Mouse (Mus musculus): Measurements from ENCODE around the gene Gkn1. TPM values are rescaled to one million over a fixed set of nuclear protein-coding genes. Genes with fewer than 3 reads are reported as not detected.

The Gkn1 gene
- total RNA-seq (2014; rRNA removed), result not detected in 2 replicates
- not detected in 2 replicates for polyA plus RNA-seq (2015; fragmentation: Nextera tagmentation; extraction: Ambion mirVana)

DNA sequence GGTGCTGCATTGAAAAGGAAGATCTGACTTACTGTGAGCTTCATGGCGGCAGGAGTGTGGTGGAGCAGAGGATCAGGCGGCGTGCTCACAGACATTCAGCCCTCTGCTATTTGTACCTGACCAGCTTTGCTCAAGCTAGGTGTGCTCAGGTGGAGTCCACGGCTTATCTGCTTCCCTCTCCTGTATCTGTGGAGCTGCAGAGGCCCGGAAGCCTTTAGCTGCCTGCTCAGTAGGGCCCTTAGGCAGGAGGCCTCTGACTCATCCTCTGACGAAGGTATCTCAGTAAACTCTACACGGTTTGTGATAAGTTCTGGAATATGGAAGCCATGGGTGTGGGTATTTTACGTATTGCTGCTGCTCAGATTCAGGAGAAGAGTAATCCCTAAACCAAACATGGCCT lies at the start of gene Gkn1:
TSS of gene Gkn1 (minus strand) at position 114 of the 400 bp plus-strand sequence.
- no peak within 1 kb of the TSS for H3K27ac ChIP-seq (ENCODE audit: low read depth, low read length)
- WGBS, result 90% methylated on average over 8 of the region's 8 CpGs
- H3K27me3 ChIP-seq (ENCODE audit: insufficient read depth, low read length), result no peaks in the 10 kb centered on the region
- no peak for DNase-seq
- H3K4me1 ChIP-seq (ENCODE audit: insufficient read depth), result no peaks in the 10 kb centered on the region
- H3K4me2 ChIP-seq (ENCODE audit: low read depth), result no peak within 1 kb of the TSS
- no peaks in the 10 kb centered on the region for H3K36me3 ChIP-seq (ENCODE audit: insufficient read depth)
- no peak within 1 kb of the TSS for H3K9ac ChIP-seq
- H3K4me3 ChIP-seq (ENCODE audit: low read depth, low read length), result no peak within 1 kb of the TSS
- ATAC-seq, result no peak
- no peak for TF ChIP-seq CTCF (IDR thresholded peaks at IDR 0.05; ENCODE audit: low read depth)
- no peaks in the 10 kb centered on the region for H3K9me3 ChIP-seq (ENCODE audit: low read length)

DNA sequence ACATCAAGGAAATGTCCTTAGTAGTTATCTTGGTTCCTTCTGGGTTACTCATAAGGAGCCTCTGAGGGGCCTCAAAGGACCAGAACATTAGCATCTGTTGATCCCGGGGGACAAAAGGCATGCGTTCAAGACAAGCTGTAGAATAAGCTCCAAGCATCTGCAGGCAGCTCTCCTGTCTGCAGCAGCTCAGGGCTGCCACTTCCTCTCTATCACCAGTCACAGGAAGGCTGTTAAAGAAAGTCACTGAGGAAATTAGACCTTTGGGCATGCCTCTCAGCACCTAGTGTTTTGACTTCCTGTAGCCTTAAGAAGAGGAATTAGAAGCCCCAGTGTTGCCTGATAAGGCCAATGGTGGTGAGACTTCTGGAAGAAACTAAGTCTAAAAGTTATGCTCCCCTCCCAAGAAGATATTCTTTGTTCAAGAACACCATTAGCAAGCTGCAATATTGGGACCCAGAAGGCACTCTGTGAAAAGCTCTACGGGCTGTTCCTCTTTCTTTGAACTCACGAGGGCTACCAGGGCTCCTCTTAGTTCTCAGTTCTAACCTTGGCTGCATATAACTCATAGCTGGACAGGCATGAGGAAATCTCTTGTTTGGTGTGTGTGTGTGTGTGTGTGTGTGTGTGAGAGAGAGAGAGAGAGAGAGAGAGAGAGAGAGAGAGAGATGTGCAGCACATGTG lies 49.3 kb upstream of the Gkn1 start:
- WGBS, result 64% methylated on average over 4 of the region's 4 CpGs

DNA sequence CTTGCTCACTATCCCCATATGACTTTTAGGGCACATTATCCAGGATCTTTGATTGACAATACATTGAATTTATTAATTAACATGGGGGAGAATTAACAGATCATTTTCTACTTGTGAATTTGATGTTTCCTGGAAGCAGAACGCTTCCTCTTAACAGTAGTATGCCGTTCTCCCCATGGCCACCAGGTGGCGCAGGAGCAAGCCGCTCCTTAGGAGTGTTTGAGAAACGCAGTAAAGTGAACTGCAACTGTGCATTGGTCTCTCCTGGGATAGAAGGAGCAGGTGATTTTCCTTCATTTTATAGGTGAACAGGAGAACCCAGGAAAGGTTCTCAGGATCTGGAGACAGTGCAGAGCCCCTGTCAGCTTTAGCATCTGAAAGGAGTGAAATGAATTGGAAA lies 48.4 kb upstream of the Gkn1 start:
- H3K4me2 ChIP-seq (ENCODE audit: low read depth), result no peak overlapping the region
- DNase-seq, result peak; percentile 88
- H3K27ac ChIP-seq (ENCODE audit: low read depth, low read length), result no peak overlapping the region
- H3K27me3 ChIP-seq (ENCODE audit: insufficient read depth, low read length), result no peaks in the 10 kb centered on the region
- ATAC-seq, result peak; percentile 76
- peak; percentile 97 for TF ChIP-seq CTCF (IDR thresholded peaks at IDR 0.05; ENCODE audit: low read depth)
- no peaks in the 10 kb centered on the region for H3K4me1 ChIP-seq (ENCODE audit: insufficient read depth)
- no peaks in the 10 kb centered on the region for H3K9me3 ChIP-seq (ENCODE audit: low read length)
- no peak overlapping the region for H3K9ac ChIP-seq
- H3K4me3 ChIP-seq (ENCODE audit: low read depth, low read length), result no peak overlapping the region
- no peaks in the 10 kb centered on the region for H3K36me3 ChIP-seq (ENCODE audit: insufficient read depth)
- whole genome bisulfite sequencing, result 3% methylated on average over 5 of the region's 5 CpGs

More for the DNA sequence above, 49.3 kb upstream of the Gkn1 start:
- TF ChIP-seq CTCF (IDR thresholded peaks at IDR 0.05; ENCODE audit: low read depth), result no peak
- Histone ChIP-seq H3K27ac (ENCODE audit: low read depth, low read length) (no peak overlapping the region), H3K36me3 (ENCODE audit: insufficient read depth) (no peaks in the 10 kb centered on the region), H3K9me3 (ENCODE audit: low read length) (no peaks in the 10 kb centered on the region), H3K4me1 (ENCODE audit: insufficient read depth) (no peaks in the 10 kb centered on the region), H3K9ac (no peak overlapping the region), H3K4me3 (ENCODE audit: low read depth, low read length) (no peak overlapping the region), H3K27me3 (ENCODE audit: insufficient read depth, low read length) (no peaks in the 10 kb centered on the region), H3K4me2 (ENCODE audit: low read depth) (no peak overlapping the region)
- ATAC-seq (no peak), DNase-seq (no peak)

DNA sequence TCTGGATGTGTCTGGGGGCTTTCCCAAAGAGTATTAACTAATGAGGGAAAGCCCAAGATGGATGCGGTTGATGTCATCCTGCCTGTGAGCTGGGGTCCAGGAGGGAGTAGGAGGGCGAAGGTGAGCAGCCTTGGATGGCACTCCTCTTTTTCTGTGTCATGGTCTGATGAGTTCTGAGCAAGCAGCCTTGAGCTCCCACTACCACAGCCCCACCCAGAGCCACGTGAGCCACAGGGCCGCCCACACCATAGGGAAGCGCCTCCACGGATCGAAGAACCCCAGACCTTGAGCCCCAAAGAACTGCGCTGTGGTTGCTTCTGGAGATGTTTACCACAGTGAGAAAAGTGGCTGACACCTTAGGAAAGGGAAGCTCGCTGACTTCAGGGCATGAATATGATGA lies 44.0 kb upstream of the Gkn1 start:
- Histone ChIP-seq H3K27me3 (ENCODE audit: insufficient read depth, low read length) (no peaks in the 10 kb centered on the region), H3K4me3 (ENCODE audit: low read depth, low read length) (no peak overlapping the region), H3K9me3 (ENCODE audit: low read length) (no peaks in the 10 kb centered on the region), H3K36me3 (ENCODE audit: insufficient read depth) (no peaks in the 10 kb centered on the region), H3K27ac (ENCODE audit: low read depth, low read length) (no peak overlapping the region), H3K4me2 (ENCODE audit: low read depth) (no peak overlapping the region), H3K9ac (no peak overlapping the region), H3K4me1 (ENCODE audit: insufficient read depth) (no peaks in the 10 kb centered on the region)
- no peak for ATAC-seq
- DNase-seq, result no peak
- TF ChIP-seq CTCF (IDR thresholded peaks at IDR 0.05; ENCODE audit: low read depth), result no peak
- WGBS, result 90% methylated on average over 9 of the region's 9 CpGs

DNA sequence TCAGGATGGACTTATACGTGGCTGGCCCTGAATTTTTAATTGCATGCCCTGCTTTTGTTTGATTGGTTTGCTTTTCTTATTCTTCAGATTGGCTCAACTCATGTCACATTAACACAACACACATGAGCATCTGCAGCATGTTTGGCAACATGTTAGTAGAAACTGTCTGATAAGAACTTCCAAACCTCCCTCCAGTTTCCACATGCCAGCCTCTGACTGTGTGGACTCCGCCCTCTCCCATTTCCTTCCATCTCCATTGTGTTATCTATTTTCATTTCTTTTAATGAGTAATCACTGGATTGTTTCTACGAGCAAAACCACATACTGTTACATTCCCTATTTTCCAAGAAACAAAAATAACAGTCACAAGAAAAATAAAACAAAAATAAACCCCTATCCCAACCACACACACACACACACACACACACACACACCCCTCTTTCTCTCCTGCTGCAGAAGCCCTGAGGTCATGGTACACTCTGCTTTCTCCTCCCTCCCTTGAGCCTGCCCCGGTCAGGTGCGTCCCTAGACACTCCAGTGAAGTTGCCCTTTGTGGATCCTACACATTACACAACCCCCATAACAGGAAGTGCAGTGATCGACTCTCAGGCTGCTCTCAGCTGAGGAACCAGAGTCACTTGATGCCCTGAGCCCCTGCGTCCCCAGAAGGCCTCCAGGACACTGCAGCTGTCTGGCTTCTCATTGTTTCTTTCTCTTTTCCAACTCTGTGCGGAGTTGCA lies 42.9 kb upstream of the Gkn1 start:
- Histone ChIP-seq H3K4me3 (ENCODE audit: low read depth, low read length) (no peak overlapping the region), H3K4me1 (ENCODE audit: insufficient read depth) (no peaks in the 10 kb centered on the region), H3K9ac (no peak overlapping the region), H3K27ac (ENCODE audit: low read depth, low read length) (no peak overlapping the region), H3K27me3 (ENCODE audit: insufficient read depth, low read length) (no peaks in the 10 kb centered on the region), H3K9me3 (ENCODE audit: low read length) (no peaks in the 10 kb centered on the region), H3K4me2 (ENCODE audit: low read depth) (no peak overlapping the region), H3K36me3 (ENCODE audit: insufficient read depth) (no peaks in the 10 kb centered on the region)
- ATAC-seq (no peak), DNase-seq (no peak)
- no peak for TF ChIP-seq CTCF (IDR thresholded peaks at IDR 0.05; ENCODE audit: low read depth)
- WGBS, result 68% methylated on average over 8 of the region's 8 CpGs

DNA sequence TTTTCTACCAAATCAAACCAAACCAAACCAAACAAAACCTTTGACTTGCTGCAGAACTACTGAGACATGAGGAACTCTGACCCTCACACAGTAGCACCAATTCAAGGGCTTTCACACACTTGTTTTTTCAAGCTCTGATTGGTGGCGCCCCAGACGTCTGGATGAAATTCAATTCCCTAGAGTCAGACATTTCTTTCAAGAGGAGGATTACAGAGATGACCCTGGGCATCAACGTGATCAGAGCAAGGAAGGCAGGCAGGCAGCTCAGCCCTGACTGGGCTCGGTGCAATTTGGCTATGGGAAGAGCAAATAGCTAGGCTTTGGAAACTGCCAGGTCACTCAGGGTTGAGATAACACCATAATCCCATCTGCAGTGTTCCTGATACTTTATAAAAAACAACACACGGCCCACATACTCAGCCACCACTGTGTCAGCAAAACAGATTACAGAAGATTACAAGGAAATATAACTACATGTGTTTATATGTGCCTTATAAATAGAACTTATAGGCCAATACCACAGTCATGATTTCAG lies 38.8 kb upstream of the Gkn1 start:
- WGBS, result 42% methylated on average over 5 of the region's 5 CpGs

DNA sequence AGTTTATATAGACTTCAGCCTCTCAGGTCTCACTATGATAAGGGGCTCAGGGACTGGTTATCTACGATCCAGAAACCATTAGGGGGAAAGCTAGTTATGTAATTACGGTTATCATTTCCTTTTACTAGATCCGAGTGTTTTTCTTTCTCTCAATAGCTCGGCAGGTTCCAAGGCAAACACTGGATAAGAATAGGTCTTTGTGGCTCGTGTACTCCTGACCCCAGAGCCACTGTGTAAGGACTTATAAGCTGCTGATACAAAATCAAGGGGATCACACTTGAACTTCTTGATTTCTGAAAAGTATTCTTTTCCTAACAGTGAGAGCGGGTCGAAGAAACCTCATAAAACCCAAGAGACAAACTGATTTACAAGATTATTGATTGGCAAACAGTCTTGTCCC lies 38.1 kb upstream of the Gkn1 start, which contains the start of gene Gkn3:
TSS of gene Gkn3 (minus strand) at position 59 of the 400 bp plus-strand sequence.
- Histone ChIP-seq H3K4me2 (ENCODE audit: low read depth) (no peak within 1 kb of the TSS), H3K9ac (no peak within 1 kb of the TSS), H3K4me1 (ENCODE audit: insufficient read depth) (no peaks in the 10 kb centered on the region), H3K27me3 (ENCODE audit: insufficient read depth, low read length) (0 out of 2 replicates have a peak, but pooled peaks cover 2% of the 10 kb centered on the region), H3K9me3 (ENCODE audit: low read length) (no peaks in the 10 kb centered on the region), H3K36me3 (ENCODE audit: insufficient read depth) (no peaks in the 10 kb centered on the region), H3K4me3 (ENCODE audit: low read depth, low read length) (no peak within 1 kb of the TSS), H3K27ac (ENCODE audit: low read depth, low read length) (no peak within 1 kb of the TSS)
- no peak for DNase-seq
- 63% methylated on average over 7 of the region's 7 CpGs for WGBS
- no peak for TF ChIP-seq CTCF (IDR thresholded peaks at IDR 0.05; ENCODE audit: low read depth)
- no peak for ATAC-seq

More for the DNA sequence above, 38.8 kb upstream of the Gkn1 start:
- DNase-seq (no peak), ATAC-seq (no peak)
- Histone ChIP-seq H3K4me3 (ENCODE audit: low read depth, low read length) (no peak overlapping the region), H3K4me2 (ENCODE audit: low read depth) (no peak overlapping the region), H3K27ac (ENCODE audit: low read depth, low read length) (no peak overlapping the region), H3K9me3 (ENCODE audit: low read length) (no peaks in the 10 kb centered on the region), H3K4me1 (ENCODE audit: insufficient read depth) (no peaks in the 10 kb centered on the region), H3K27me3 (ENCODE audit: insufficient read depth, low read length) (0 out of 2 replicates have a peak, but pooled peaks cover 2% of the 10 kb centered on the region), H3K9ac (no peak overlapping the region), H3K36me3 (ENCODE audit: insufficient read depth) (no peaks in the 10 kb centered on the region)
- no peak for TF ChIP-seq CTCF (IDR thresholded peaks at IDR 0.05; ENCODE audit: low read depth)

Measured in forebrain, postnatal 0 days (tissue).